Mouse (Mus musculus) heart, adult 2 months (tissue): ENCODE measurements around the gene Gm47995.

Experiments
- CTCF ChIP-seq: fragments of 200-600 bp; IDR thresholded peaks from 2 replicates; pipeline ENCODE4 v1.8.1; 2022; ENCODE audit warnings: antibody characterized with exemption, mild to moderate bottlenecking, moderate library complexity
- POLR2A ChIP-seq: fragments of 200-500 bp; IDR thresholded peaks from 2 replicates; pipeline ENCODE4 v1.6.1; 2011; ENCODE audit warnings: mild to moderate bottlenecking, low read depth, low read length, control low read depth; ENCODE audit not compliant: insufficient read depth

DNA sequence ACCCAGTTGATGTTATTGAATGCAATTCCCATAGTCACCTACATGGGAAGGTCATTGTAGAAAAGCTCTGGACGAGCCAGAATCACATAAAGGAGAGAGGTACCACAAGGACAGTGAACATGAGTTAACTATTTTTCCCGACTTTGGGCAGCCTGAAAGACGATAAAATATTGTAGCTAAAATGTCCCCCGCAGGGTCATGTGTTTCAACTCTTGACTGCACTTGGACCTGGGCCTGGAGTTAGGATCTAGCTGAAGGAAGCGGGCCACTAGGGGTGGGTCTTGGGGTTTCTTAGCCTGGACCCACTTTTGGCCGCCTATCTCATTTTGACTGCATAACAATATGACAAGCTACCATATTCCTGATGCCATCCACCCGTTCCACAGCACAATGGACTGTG is 48.0 kb upstream of the Gm47995 start:
- no peak for TF ChIP-seq CTCF
- no peak for TF ChIP-seq POLR2A
